9 mouse cellular contexts compared by ENCODE assay signal in genomic region chr4:153484392-153484791, GRCm38 (mm10). TPM values are rescaled to one million over a fixed set of nuclear protein-coding genes. Genes with fewer than 3 reads are reported as not detected.
A peak's percentile ranks its signal among the peaks of the same experiment; 100 is the strongest.
DNase-seq lines count a peak whose midpoint lies in the region; ATAC-seq and TF ChIP-seq lines count a peak whose summit lies in the region.
"Had no signal": no experiment of that assay in that cellular context is flagged by ENCODE, and none has a peak within 500 bp of the region (broad histone marks: within the 10 kb centered on the region; RNA-seq: fewer than 3 reads in every experiment).

No protein-coding gene starts in this region.

- H3K9me3 ChIP-seq in ES-E14 (ENCODE audit: control insufficient read depth, insufficient read depth, low read depth, low read length): no peaks in the 10 kb centered on the region
- H3K9me3 ChIP-seq in forebrain, embryonic 12.5 days: no peaks in the 10 kb centered on the region
- H3K9me3 ChIP-seq in hindbrain, embryonic 11.5 days (ENCODE audit: control insufficient read depth, low read length): no peaks in the 10 kb centered on the region
- no peaks in the 10 kb centered on the region for H3K9me3 ChIP-seq in lung, embryonic 16.5 days (ENCODE audit: control insufficient read depth, low read length)
- H3K9me3 ChIP-seq: limb, embryonic 15.5 days had no signal

- DNase-seq in ES-E14 (ENCODE audit: low read depth, low spot score) (peak; percentile 64), adipocyte (ENCODE audit: low spot score) (no peak)
- DNase-seq in hindbrain, embryonic 11.5 days (ENCODE audit: low spot score): peak; percentile 89
- DNase-seq in layer of hippocampus, adult 8-10 months (ENCODE audit: low spot score in 2 of 2): peak; percentile 58 to 79
- DNase-seq in retina, embryonic 14.5 days (ENCODE audit: low spot score): peak; percentile 92

- peak; percentile 33; the same call in 1 of the 2 replicates for ATAC-seq in cerebellum, adult (ENCODE audit: insufficient number of reproducible peaks, low FRiP score, low TSS enrichment)
- 0 out of 2 replicates have a peak, but pooled peaks have one; percentile 10 for ATAC-seq in forebrain, embryonic 12.5 days (ENCODE audit: low FRiP score)
- no peak for ATAC-seq in hindbrain, embryonic 11.5 days (ENCODE audit: low FRiP score)
- 0 out of 2 replicates have a peak, but pooled peaks have one; percentile 15 for ATAC-seq in lung, embryonic 16.5 days (ENCODE audit: low read depth)

- in situ Hi-C loops in ES-E14 (cut with MboI; ENCODE audit: low sequenced_read_pairs in 2 of 2, unreplicated experiment in 2 of 2): no loop called here

- H3K4me3 ChIP-seq in ES-E14 (ENCODE audit: insufficient read depth in 1 of 2, low read depth in 1 of 2, low read length in 2 of 2, poor library complexity in 1 of 2, severe bottlenecking in 1 of 2): no peak overlapping the region
- H3K4me3 ChIP-seq in forebrain, embryonic 12.5 days (replicated peaks): no peak overlapping the region
- H3K4me3 ChIP-seq in hindbrain, embryonic 11.5 days (ENCODE audit: low read depth, low read length): no peak overlapping the region
- no peak overlapping the region for H3K4me3 ChIP-seq in lung, embryonic 16.5 days (ENCODE audit: low read length)
- H3K4me3 ChIP-seq: limb, embryonic 15.5 days had no signal

- H3K27ac ChIP-seq in ES-E14 (ENCODE audit: insufficient read depth, low read depth, low read length, poor library complexity, severe bottlenecking): no peak overlapping the region
- no peak overlapping the region for H3K27ac ChIP-seq in forebrain, embryonic 12.5 days
- H3K27ac ChIP-seq in hindbrain, embryonic 11.5 days (ENCODE audit: low read depth, low read length): no peak overlapping the region
- no peak overlapping the region for H3K27ac ChIP-seq in lung, embryonic 16.5 days (ENCODE audit: low read length)
- H3K27ac ChIP-seq: limb, embryonic 15.5 days had no signal

- no peak overlapping the region for H3K9ac ChIP-seq in ES-E14 (ENCODE audit: insufficient read depth, low read depth, low read length, poor library complexity, severe bottlenecking)
- H3K9ac ChIP-seq in forebrain, embryonic 12.5 days: no peak overlapping the region
- H3K9ac ChIP-seq in hindbrain, embryonic 11.5 days (ENCODE audit: low read depth, low read length): no peak overlapping the region
- no peak overlapping the region for H3K9ac ChIP-seq in lung, embryonic 16.5 days (ENCODE audit: low read length)
- H3K9ac ChIP-seq: limb, embryonic 15.5 days had no signal

- H3K4me1 ChIP-seq in ES-E14 (ENCODE audit: control insufficient read depth in 2 of 2, insufficient read depth in 2 of 2, low read length in 2 of 2, poor library complexity in 1 of 2): no peaks in the 10 kb centered on the region; a peak in 1 of 4 replicates
- peaks cover 59% of the 10 kb centered on the region for H3K4me1 ChIP-seq in forebrain, embryonic 12.5 days
- peaks cover 15% of the 10 kb centered on the region for H3K4me1 ChIP-seq in hindbrain, embryonic 11.5 days (replicated peaks; ENCODE audit: control insufficient read depth, insufficient read depth, low read length)
- no peaks in the 10 kb centered on the region; the same call in 1 of the 2 replicates for H3K4me1 ChIP-seq in lung, embryonic 16.5 days (replicated peaks; ENCODE audit: control insufficient read depth, insufficient read depth, low read length)

- 2% methylated on average over 7 of the region's 7 CpGs for WGBS in forebrain, embryonic 12.5 days
- WGBS in hindbrain, embryonic 11.5 days: 4% methylated on average over 7 of the region's 7 CpGs
- WGBS in lung, embryonic 16.5 days: 3% methylated on average over 7 of the region's 7 CpGs

- H3K27me3 ChIP-seq in forebrain, embryonic 12.5 days: peaks cover 63% of the 10 kb centered on the region
- H3K27me3 ChIP-seq in hindbrain, embryonic 11.5 days (ENCODE audit: control insufficient read depth, insufficient read depth, low read length): peaks cover 10% of the 10 kb centered on the region
- peaks cover 62% of the 10 kb centered on the region for H3K27me3 ChIP-seq in lung, embryonic 16.5 days (ENCODE audit: control insufficient read depth, insufficient read depth, low read depth, low read length)

- H3K4me2 ChIP-seq in forebrain, embryonic 12.5 days: peak overlapping the region; percentile 32
- H3K4me2 ChIP-seq in hindbrain, embryonic 11.5 days (replicated peaks; ENCODE audit: low read depth, low read length): peak overlapping the region; percentile 15; the same call in 1 of the 2 replicates
- no peak overlapping the region for H3K4me2 ChIP-seq in lung, embryonic 16.5 days (ENCODE audit: low read depth, low read length)
- H3K4me2 ChIP-seq: limb, embryonic 15.5 days had no signal

- no peaks in the 10 kb centered on the region for H3K36me3 ChIP-seq in ES-E14 (ENCODE audit: control insufficient read depth, insufficient read depth, low read length, poor library complexity, severe bottlenecking)
- no peaks in the 10 kb centered on the region for H3K36me3 ChIP-seq in forebrain, embryonic 12.5 days (replicated peaks)
- H3K36me3 ChIP-seq in hindbrain, embryonic 11.5 days (ENCODE audit: control insufficient read depth, insufficient read depth, low read length): no peaks in the 10 kb centered on the region
- no peaks in the 10 kb centered on the region for H3K36me3 ChIP-seq in lung, embryonic 16.5 days (ENCODE audit: control insufficient read depth, insufficient read depth, low read length)
- H3K36me3 ChIP-seq: limb, embryonic 15.5 days had no signal

TF ChIP-seq in ES-E14, 5 proteins besides CTCF, POLR2A, EP300 and RAD21:
- TF ChIP-seq HCFC1 (IDR thresholded peaks at IDR 0.05; ENCODE audit: borderline replicate concordance, insufficient read depth, low read length) (no peak), CHD2 (IDR thresholded peaks at IDR 0.05; ENCODE audit: low read depth, low read length) (no peak), MAFK (IDR thresholded peaks at IDR 0.05; ENCODE audit: insufficient read depth, low read depth, low read length) (no peak), ZNF384 (IDR thresholded peaks at IDR 0.05; ENCODE audit: low read depth, low read length) (no peak), ZC3H11A (IDR thresholded peaks at IDR 0.05; ENCODE audit: borderline replicate concordance, low read depth, low read length) (no peak)

RNA-seq across cellular contexts. Expression of gene Ajap1, which starts 1.8 kb away (rescaled TPM):
- total RNA-seq in ES-E14 (2012; rRNA removed): 0.27 and 0.58 TPM in 2 replicates
- polyA plus RNA-seq in forebrain, embryonic 12.5 days (2016; fragmentation: Nextera tagmentation; extraction: Ambion mirVana): 2.7 and 3.5 TPM in 2 replicates
- 2.9 and 3.7 TPM in 2 replicates for polyA plus RNA-seq in hindbrain, embryonic 11.5 days (2014; fragmentation: Nextera tagmentation; extraction: Ambion mirVana)
- 10 to 100 TPM; 39.4 to 46.7 (median 45.4) TPM for total RNA-seq in layer of hippocampus, adult 8-10 months (2022)
- polyA plus RNA-seq in lung, embryonic 16.5 days (2015; fragmentation: Nextera tagmentation; extraction: Ambion mirVana): 0.20 and 0.28 TPM in 2 replicates
